Mouse (Mus musculus): ENCODE results near the gene Garnl3.

GRCm38 (mm10) chr2:33132306-33132705 is 852 bp upstream of the Garnl3 start:
- TF ChIP-seq CTCF (conservative IDR thresholded peaks at IDR 0.05 in 1 of 2, IDR thresholded peaks at IDR 0.05 in 1 of 2; ENCODE audit: low read depth in 2 of 2, low read length in 2 of 2): no peak
- TF ChIP-seq MYC (IDR thresholded peaks at IDR 0.05; ENCODE audit: low read depth, low read length): no peak
- no peak for TF ChIP-seq HCFC1 (IDR thresholded peaks at IDR 0.05; ENCODE audit: low read depth, low read length)
- TF ChIP-seq SIN3A (IDR thresholded peaks at IDR 0.05; ENCODE audit: low read length): no peak
- no peak for TF ChIP-seq MXI1 (IDR thresholded peaks at IDR 0.05; ENCODE audit: low read depth, low read length)
- TF ChIP-seq E2F4 (IDR thresholded peaks at IDR 0.05; ENCODE audit: insufficient replicate concordance, low read depth, low read length): no peak
- no peak for TF ChIP-seq POLR2A (IDR thresholded peaks at IDR 0.05; ENCODE audit: low read depth, low read length)
- no peak for TF ChIP-seq USF1 (IDR thresholded peaks at IDR 0.05; ENCODE audit: low read depth, low read length)
- TF ChIP-seq MAFK (IDR thresholded peaks at IDR 0.05; ENCODE audit: insufficient replicate concordance, low read length): no peak
- no peak for TF ChIP-seq BHLHE40 (IDR thresholded peaks at IDR 0.05; ENCODE audit: low read depth, low read length)
- TF ChIP-seq EP300 (IDR thresholded peaks at IDR 0.05; ENCODE audit: low read length): no peak
- no peak for TF ChIP-seq RCOR1 (conservative IDR thresholded peaks at IDR 0.05; ENCODE audit: low read depth, low read length)

Data from CH12.LX (cell line).